Mouse (Mus musculus) CH12.LX (cell line): ENCODE data around the gene Ergic3. TPM values are rescaled to one million over a fixed set of nuclear protein-coding genes. Genes with fewer than 3 reads are reported as not detected.

ENCODE experiments used
- DNase-seq: peaks from one replicate; pipeline ENCODE4 v3.0.0-alpha.2; 2013; ENCODE audit errors: extremely low read depth
- H3K27ac ChIP-seq: 2 replicates; pipeline ENCODE4 v1.5.1; 2012; ENCODE audit warnings: low read depth, mild to moderate bottlenecking, control low read depth, moderate library complexity; ENCODE audit not compliant: insufficient read depth
- H3K27me3 ChIP-seq: replicated peaks from 2 replicates; pipeline ENCODE3; 2012; ENCODE audit warnings: inconsistent platforms
- H3K36me3 ChIP-seq, 2 experiments: replicated peaks in 1 of 2; 2 replicates each; pipeline versions ENCODE3 to v1.6.1; 2012; ENCODE audit warnings: inconsistent platforms in 1 of 2, low read length in 1 of 2, mild to moderate bottlenecking in 1 of 2, mixed read lengths in 1 of 2, moderate library complexity in 1 of 2; ENCODE audit not compliant: control insufficient read depth in 1 of 2, insufficient read depth in 1 of 2
- H3K4me1 ChIP-seq, 2 experiments: 2 replicates each; pipeline ENCODE4 v1.6.1; 2012; ENCODE audit warnings: inconsistent platforms in 1 of 2, moderate library complexity in 1 of 2; ENCODE audit not compliant: insufficient read depth in 2 of 2, control insufficient read depth in 1 of 2
- H3K4me2 ChIP-seq: 2 replicates; pipeline ENCODE4 v1.6.1; 2012; ENCODE audit warnings: low read depth, mild to moderate bottlenecking, control low read depth; ENCODE audit not compliant: poor library complexity, insufficient read depth, severe bottlenecking
- H3K4me3 ChIP-seq, 3 experiments: fragments of 150-350 bp in 1 of 3; sonication (generic) in 1 of 3; replicated peaks in 1 of 3; 2 replicates each; pipeline versions ENCODE3 to v1.5.1; 2011 to 2012; ENCODE audit warnings: low read depth in 2 of 3, low read length in 2 of 3, mild to moderate bottlenecking in 2 of 3, moderate library complexity in 2 of 3, control low read depth in 1 of 3, improper control_type of control experiment in 1 of 3, inconsistent platforms in 1 of 3, mixed read lengths in 1 of 3; ENCODE audit not compliant: poor library complexity in 1 of 3
- H3K79me2 ChIP-seq: replicated peaks from 2 replicates; pipeline ENCODE4 v1.6.1; 2012; ENCODE audit warnings: mild to moderate bottlenecking, moderate library complexity; ENCODE audit not compliant: control insufficient read depth, poor library complexity, insufficient read depth, severe bottlenecking; ENCODE audit errors: extremely low read depth
- H3K9ac ChIP-seq: 2 replicates; pipeline ENCODE4 v1.6.1; 2012; ENCODE audit warnings: low read depth, mild to moderate bottlenecking, control low read depth, moderate library complexity; ENCODE audit not compliant: insufficient read depth
- H3K9me3 ChIP-seq: replicated peaks from 2 replicates; pipeline ENCODE3; 2012; ENCODE audit warnings: low read length, inconsistent platforms, mixed read lengths
- BHLHE40 ChIP-seq: IDR thresholded peaks from 2 replicates; pipeline ENCODE4 v1.6.1; 2011; ENCODE audit warnings: mild to moderate bottlenecking, low read depth, low read length, improper control_type of control experiment
- CHD1 ChIP-seq: IDR thresholded peaks from 2 replicates; pipeline ENCODE4 v1.6.1; 2012; ENCODE audit warnings: low read depth, low read length, improper control_type of control experiment, inconsistent platforms
- ELF1 ChIP-seq: IDR thresholded peaks from 2 replicates; pipeline ENCODE4 v1.6.1; 2014; ENCODE audit warnings: low read depth, mild to moderate bottlenecking, inconsistent platforms, low read length, improper control_type of control experiment
- GABPA ChIP-seq: IDR thresholded peaks from 2 replicates; pipeline ENCODE4 v1.6.1; 2012; ENCODE audit warnings: low read depth, low read length, improper control_type of control experiment, inconsistent platforms; ENCODE audit not compliant: insufficient replicate concordance
- HCFC1 ChIP-seq: IDR thresholded peaks from 2 replicates; pipeline ENCODE4 v1.6.1; 2012; ENCODE audit warnings: low read depth, mild to moderate bottlenecking, inconsistent platforms, low read length, improper control_type of control experiment
- JUN ChIP-seq: IDR thresholded peaks from 2 replicates; pipeline ENCODE4 v1.6.1; 2011; ENCODE audit warnings: low read depth, mild to moderate bottlenecking, low read length, improper control_type of control experiment, moderate library complexity; ENCODE audit not compliant: insufficient read depth
- KAT2A ChIP-seq: IDR thresholded peaks from 2 replicates; pipeline ENCODE4 v1.6.1; 2012; ENCODE audit warnings: low read length, improper control_type of control experiment, inconsistent platforms; ENCODE audit not compliant: insufficient replicate concordance
- MAX ChIP-seq: IDR thresholded peaks from 2 replicates; pipeline ENCODE4 v1.6.1; 2011; ENCODE audit warnings: low read length, improper control_type of control experiment
- MEF2A ChIP-seq: IDR thresholded peaks from 2 replicates; pipeline ENCODE4 v1.6.1; 2014; ENCODE audit warnings: low read depth, mild to moderate bottlenecking, inconsistent platforms, low read length, improper control_type of control experiment, borderline replicate concordance
- NELFE ChIP-seq: IDR thresholded peaks from 2 replicates; pipeline ENCODE4 v1.6.1; 2011; ENCODE audit warnings: low read depth, low read length, improper control_type of control experiment
- NRF1 ChIP-seq: IDR thresholded peaks from 2 replicates; pipeline ENCODE4 v1.6.1; 2014; ENCODE audit warnings: low read depth, mild to moderate bottlenecking, inconsistent platforms, low read length, improper control_type of control experiment, moderate library complexity
- POLR2A ChIP-seq: IDR thresholded peaks from 2 replicates; pipeline ENCODE4 v1.6.1; 2011; ENCODE audit warnings: low read depth, mild to moderate bottlenecking, improper control_type of control experiment, low read length
- SIN3A ChIP-seq: IDR thresholded peaks from 2 replicates; pipeline ENCODE4 v1.6.1; 2012; ENCODE audit warnings: low read length, improper control_type of control experiment, inconsistent platforms
- TBP ChIP-seq: conservative IDR thresholded peaks from 2 replicates; pipeline ENCODE4 v1.6.1; 2011; ENCODE audit warnings: low read depth, low read length, improper control_type of control experiment
- TCF12 ChIP-seq: IDR thresholded peaks from 2 replicates; pipeline ENCODE4 v1.6.1; 2014; ENCODE audit warnings: low read depth, mild to moderate bottlenecking, inconsistent platforms, low read length, improper control_type of control experiment
- USF2 ChIP-seq: conservative IDR thresholded peaks from 2 replicates; pipeline ENCODE4 v1.6.1; 2011; ENCODE audit warnings: low read depth, low read length, improper control_type of control experiment
- ZC3H11A ChIP-seq: IDR thresholded peaks from 2 replicates; pipeline ENCODE4 v1.6.1; 2012; ENCODE audit warnings: low read depth, mild to moderate bottlenecking, inconsistent platforms, low read length, improper control_type of control experiment
- ZNF384 ChIP-seq: IDR thresholded peaks from 2 replicates; pipeline ENCODE4 v1.6.1; 2012; ENCODE audit warnings: low read depth, low read length, improper control_type of control experiment, inconsistent platforms
- dilution Hi-C: fragments of 300-500 bp; cut with MboI; formaldehyde crosslinking; loops from 2 replicates; pipeline ENCODE4 v1.14.3; 2020; ENCODE audit warnings: low sequenced_read_pairs; ENCODE audit not compliant: extremely low pct_unique_long_range_greater_than_20kb, extremely low pct_ligation_motif_present
- in situ Hi-C: fragments of 300-500 bp; cut with MboI; formaldehyde crosslinking; loops from 3 replicates; pipeline ENCODE4 v1.14.3; 2019; ENCODE audit warnings: low sequenced_read_pairs, low pct_ligation_motif_present, low pct_unique_long_range_greater_than_20kb, mixed read lengths
- polyA plus RNA-seq: library from polyadenylated mRNA; unstranded; fragments of >175 nt; gene quantifications from 2 replicates; pipeline ENCODE4 v1.2.1, GENCODE M21; 2012; ENCODE audit warnings: low read depth; ENCODE audit not compliant: insufficient read length
- total RNA-seq, 2 experiments: library from RNA; depleted of rRNA; stranded (reverse); fragments of 300-350 nt in 1 of 2; fragments of >200 nt in 1 of 2; gene quantifications; 2 replicates each; pipeline ENCODE4 v1.2.3; 2012 to 2014

The Ergic3 gene
- total RNA-seq (2012; rRNA removed) (132 and 136 TPM in 2 replicates), total RNA-seq (2014; rRNA removed) (51.6 and 53.0 TPM in 2 replicates), polyA plus RNA-seq (146 and 163 TPM in 2 replicates)

GRCm38 (mm10) chr2:156007888-156008532, at the start of gene Ergic3, which contains the start of gene 6430550D23Rik:
Ergic3 (plus strand) TSS chr2:156008045.
6430550D23Rik (minus strand) TSS chr2:156007977.
- Histone ChIP-seq H3K4me3 (peak within 1 kb of the TSS; percentile 90 to 97 (median 96)), H3K9me3 (peaks cover 2% of the 10 kb centered on the region), H3K4me2 (peak within 1 kb of the TSS; percentile 79), H3K27ac (peak within 1 kb of the TSS; percentile 38), H3K79me2 (peaks cover 3% of the 10 kb centered on the region; the same call in 1 of the 2 replicates), H3K4me1 (peaks cover 5 to 20% of the 10 kb centered on the region in 2 experiments), H3K9ac (peak within 1 kb of the TSS; percentile 93), H3K27me3 (no peaks in the 10 kb centered on the region), H3K36me3 (peaks cover 31 to 44% of the 10 kb centered on the region in 2 experiments)
- in situ Hi-C loops: no loop called here
- dilution Hi-C loops: no loop called here
- peak; percentile 99 for DNase-seq
- TF ChIP-seq SIN3A (peak; percentile 50; the same call in 1 of the 2 replicates), MEF2A (peak; percentile 33; the same call in 1 of the 2 replicates), USF2 (no peak), JUN (no peak), BHLHE40 (0 out of 2 replicates have a peak, but pooled peaks have one; percentile 25), POLR2A (peak; percentile 80), MAX (0 out of 2 replicates have a peak, but pooled peaks have one; percentile 3), TBP (no peak), ZC3H11A (no peak), NRF1 (peak; percentile 99), CHD1 (no peak; the same call in 1 of the 2 replicates), HCFC1 (peak; percentile 78), ELF1 (peak; percentile 87), GABPA (no peak), NELFE (peak; percentile 59; the same call in 1 of the 2 replicates), ZNF384 (no peak)

GRCm38 (mm10) chr2:155959981-155960380, 47.9 kb upstream of the Ergic3 start:
- Histone ChIP-seq H3K4me1 (peaks cover 5 to 49% of the 10 kb centered on the region in 2 experiments; a peak in 3 of 4 replicates), H3K9ac (no peak overlapping the region), H3K79me2 (peaks cover 15% of the 10 kb centered on the region; the same call in 1 of the 2 replicates), H3K9me3 (no peaks in the 10 kb centered on the region), H3K27me3 (peaks cover under 1% of the 10 kb centered on the region), H3K27ac (no peak overlapping the region), H3K4me2 (no peak overlapping the region), H3K4me3 (no peak overlapping the region), H3K36me3 (peaks cover 21 to 42% of the 10 kb centered on the region in 2 experiments)
- in situ Hi-C loops: loop anchor here (10.0 kb wide), 1 partner anchor 175 kb away; no protein-coding TSS in a partner anchor
- no peak for TF ChIP-seq TCF12
- no peak for TF ChIP-seq KAT2A
- no peak for TF ChIP-seq TBP
- DNase-seq: no peak
- dilution Hi-C loops: no loop called here
